Mouse (Mus musculus) bone marrow, adult 2 months (tissue): ENCODE results near the gene Bud13.

Experiments used
- CTCF ChIP-seq: fragments of 200-500 bp; IDR thresholded peaks from 2 replicates; pipeline ENCODE4 v1.5.1; 2011; ENCODE audit warnings: low read length, control low read depth; ENCODE audit not compliant: control insufficient read depth, insufficient read depth
- POLR2A ChIP-seq: fragments of 200-500 bp; IDR thresholded peaks from 2 replicates; pipeline ENCODE4 v1.6.1; 2011; ENCODE audit warnings: low read depth, mild to moderate bottlenecking, control low read depth, low read length, borderline replicate concordance; ENCODE audit not compliant: control insufficient read depth

DNA sequence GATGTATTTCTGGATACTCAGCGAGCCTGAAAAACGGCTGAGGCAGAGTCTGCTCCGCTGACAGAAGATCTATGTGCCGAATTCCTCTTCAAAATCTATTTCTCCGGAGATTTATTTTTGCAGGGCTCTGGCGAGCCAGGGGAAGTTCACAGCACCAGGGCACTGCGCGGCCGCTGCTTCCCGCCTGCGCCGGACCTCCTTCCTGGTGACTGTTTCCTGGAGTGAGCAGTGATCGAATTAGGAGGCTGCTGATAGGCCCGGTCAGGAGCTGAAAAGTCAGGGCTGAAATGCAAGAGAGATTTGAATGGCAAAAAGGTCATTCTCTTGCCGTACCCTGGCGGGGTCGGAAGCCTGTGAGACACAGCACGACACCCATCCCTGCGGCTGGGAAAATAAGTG, 46.4 kb downstream of the Bud13 start:
- no peak for TF ChIP-seq CTCF
- no peak for TF ChIP-seq POLR2A
